Mouse (Mus musculus) lung, embryonic 16.5 days (tissue): ENCODE results near the gene Inpp5b. TPM values are rescaled to one million over a fixed set of nuclear protein-coding genes. Genes with fewer than 3 reads are reported as not detected.

Source experiments
- ATAC-seq: fragments of 200-750 bp; cut with Nextera tagmentation; 2 replicates; pipeline ENCODE4 v1.8.0; 2017; ENCODE audit warnings: low read depth, mild to moderate bottlenecking, moderate library complexity
- H3K27ac ChIP-seq: fragments of 300-500 bp; sonication (generic); 2 replicates; pipeline ENCODE4 v1.5.1; 2014; ENCODE audit warnings: mild to moderate bottlenecking, control low read depth, low read length
- H3K27me3 ChIP-seq: fragments of 300-500 bp; sonication (generic); 2 replicates; pipeline ENCODE4 v1.6.1; 2014; ENCODE audit warnings: low read depth, low read length, mixed read lengths; ENCODE audit not compliant: control insufficient read depth, insufficient read depth
- H3K36me3 ChIP-seq: fragments of 300-500 bp; sonication (generic); 2 replicates; pipeline ENCODE4 v1.6.1; 2014; ENCODE audit warnings: low read length; ENCODE audit not compliant: control insufficient read depth, insufficient read depth
- H3K4me1 ChIP-seq: fragments of 300-500 bp; sonication (generic); replicated peaks from 2 replicates; pipeline ENCODE4 v1.6.1; 2014; ENCODE audit warnings: low read length, mixed read lengths; ENCODE audit not compliant: control insufficient read depth, insufficient read depth
- H3K4me2 ChIP-seq: fragments of 300-500 bp; sonication (generic); 2 replicates; pipeline ENCODE4 v1.6.1; 2014; ENCODE audit warnings: low read depth, low read length, control low read depth
- H3K4me3 ChIP-seq: fragments of 300-500 bp; sonication (generic); 2 replicates; pipeline ENCODE4 v1.5.1; 2014; ENCODE audit warnings: mild to moderate bottlenecking, low read length, control low read depth
- H3K9ac ChIP-seq: fragments of 300-500 bp; sonication (generic); 2 replicates; pipeline ENCODE4 v1.6.1; 2014; ENCODE audit warnings: low read length, control low read depth
- H3K9me3 ChIP-seq: fragments of 300-500 bp; sonication (generic); 2 replicates; pipeline ENCODE4 v1.6.1; 2016; ENCODE audit warnings: low read length; ENCODE audit not compliant: control insufficient read depth
- WGBS: fragments of 180-500 bp; shearing (Covaris S2); extraction: QIAGEN DNeasy Blood & Tissue Kit; methylation state at CpG from one replicate; pipeline ENCODE4 v1.1.7; 2014; 5-methylcytosine and 5-hydroxymethylcytosine counted together
- polyA plus RNA-seq: library from polyadenylated mRNA; unstranded; fragments of >200 nt; fragmentation: Nextera tagmentation; extraction: Ambion mirVana; gene quantifications from 2 replicates; pipeline ENCODE4 v1.2.1, GENCODE M21; 2015

The Inpp5b gene
- polyA plus RNA-seq, 1 experiment from 2014 or later, result 36.0 TPM

- Histone ChIP-seq H3K36me3 (peaks cover 13% of the 10 kb centered on the region), H3K4me3 (peak within 1 kb of the TSS; percentile 90), H3K27me3 (no peaks in the 10 kb centered on the region), H3K9ac (peak within 1 kb of the TSS; percentile 92), H3K4me1 (peaks cover 10% of the 10 kb centered on the region), H3K9me3 (no peaks in the 10 kb centered on the region), H3K4me2 (peak within 1 kb of the TSS; percentile 80), H3K27ac (peak within 1 kb of the TSS; percentile 98)
- peak; percentile 83 for ATAC-seq
- WGBS, result 4% methylated on average over 21 of the region's 21 CpGs
Measured at GRCm38 (mm10) chr4:124801552-124802308, 60.1 kb downstream of the Inpp5b start, which contains the start of gene Mtf1. TSS of gene Mtf1 (plus strand) at chr4:124802104.

DNA sequence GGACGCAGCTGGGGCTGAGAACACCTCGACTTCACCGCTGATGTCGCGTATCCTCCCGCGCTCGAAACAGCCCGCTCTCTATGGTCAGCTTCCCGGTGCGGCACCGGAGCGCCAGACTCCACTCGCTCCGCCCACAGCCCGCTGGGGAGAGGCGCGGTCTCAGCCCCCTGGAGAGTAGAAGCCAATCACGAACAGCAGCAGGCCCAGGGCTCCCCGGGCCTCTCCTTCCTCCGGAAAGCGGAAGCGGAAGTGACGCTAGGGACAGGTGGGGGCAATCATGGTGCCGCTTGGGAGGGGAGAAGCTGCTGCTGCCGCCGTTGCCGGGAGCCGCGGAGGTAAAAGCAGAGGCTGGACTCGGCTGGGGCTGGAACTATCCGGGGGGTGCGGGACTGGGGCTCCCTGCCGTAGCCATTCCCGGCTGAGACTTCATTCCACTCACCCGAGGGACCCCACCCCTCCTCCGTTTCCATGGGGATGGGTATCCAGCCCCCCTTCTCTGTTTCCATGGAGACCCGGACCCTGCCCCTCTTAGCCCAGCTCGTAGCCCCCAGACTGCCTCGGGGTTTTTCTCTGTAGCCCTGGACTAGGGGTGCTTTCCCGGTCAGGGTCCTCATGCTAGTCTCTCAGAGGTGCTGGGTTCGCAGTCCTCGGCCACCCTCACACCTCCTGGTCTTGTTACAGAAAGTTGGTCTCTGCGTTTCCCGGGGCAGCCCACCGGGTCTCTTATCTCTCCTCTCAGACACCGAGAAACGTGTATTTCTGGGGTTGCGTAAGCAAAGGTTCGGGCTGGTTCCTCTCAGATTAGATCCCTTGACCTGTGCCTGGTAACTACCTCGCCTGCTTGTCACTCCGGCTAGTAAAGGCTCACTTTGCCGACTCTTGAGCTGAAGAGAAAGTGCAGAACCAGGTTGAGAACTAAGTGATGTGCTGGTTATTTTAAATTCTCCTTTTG lies 60.9 kb downstream of the Inpp5b start:
- peak overlapping the region; percentile 92 for H3K9ac ChIP-seq
- no peaks in the 10 kb centered on the region for H3K9me3 ChIP-seq
- H3K4me2 ChIP-seq, result peak overlapping the region; percentile 80
- no peaks in the 10 kb centered on the region for H3K27me3 ChIP-seq
- peaks cover 13% of the 10 kb centered on the region for H3K36me3 ChIP-seq
- peak overlapping the region; percentile 90 for H3K4me3 ChIP-seq
- 2% methylated on average over 43 of the region's 53 CpGs for WGBS
- peaks cover 10% of the 10 kb centered on the region for H3K4me1 ChIP-seq
- ATAC-seq, result peak; percentile 100
- peak overlapping the region; percentile 98 for H3K27ac ChIP-seq

DNA sequence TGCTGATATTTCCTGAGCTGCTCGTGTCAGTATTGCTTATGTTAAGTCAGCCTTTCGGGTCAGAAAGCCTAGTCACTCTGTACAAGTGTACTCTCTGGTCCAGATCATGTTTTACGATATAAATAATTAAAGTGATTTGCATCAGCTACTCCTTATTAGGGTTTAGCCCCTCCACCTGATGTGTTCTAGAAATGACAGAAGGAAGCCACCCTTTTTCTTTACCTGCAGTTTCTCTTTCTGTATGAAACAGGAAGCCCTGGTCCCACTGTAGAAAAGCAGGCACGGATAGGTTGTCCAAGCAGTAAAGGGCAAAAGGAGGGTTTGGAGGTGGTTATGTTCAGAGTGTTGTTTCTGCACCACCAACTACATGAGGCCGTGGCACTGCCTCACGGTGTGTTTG lies 61.8 kb downstream of the Inpp5b start:
- no peak for ATAC-seq

DNA sequence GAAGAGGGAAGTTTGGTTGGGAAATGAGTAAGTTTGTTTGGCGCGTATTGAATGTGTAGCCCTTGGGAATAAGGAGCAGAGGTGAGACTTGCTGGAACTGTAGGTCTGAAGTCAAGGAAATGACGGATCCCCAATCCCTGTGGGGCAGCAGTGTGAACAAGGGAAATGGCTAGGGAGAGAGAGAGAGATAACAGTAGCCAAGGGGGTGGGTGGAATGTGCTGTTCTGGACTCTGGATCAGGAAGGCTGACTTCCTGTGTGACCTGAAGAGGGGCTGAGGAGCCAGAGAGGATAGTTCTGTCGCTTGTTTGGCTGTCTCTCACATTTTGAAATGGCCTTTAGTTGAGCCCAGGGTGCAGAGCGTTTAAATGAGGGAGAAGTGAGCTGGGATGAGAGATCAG lies 66.9 kb downstream of the Inpp5b start:
- Histone ChIP-seq H3K4me1 (peaks cover 2% of the 10 kb centered on the region), H3K36me3 (peaks cover 13% of the 10 kb centered on the region), H3K27me3 (no peaks in the 10 kb centered on the region), H3K9ac (no peak overlapping the region), H3K4me2 (no peak overlapping the region), H3K4me3 (no peak overlapping the region), H3K9me3 (no peaks in the 10 kb centered on the region), H3K27ac (no peak overlapping the region)
- 57% methylated on average over 5 of the region's 5 CpGs for WGBS
- no peak for ATAC-seq

More for the DNA sequence above, 61.8 kb downstream of the Inpp5b start:
- Histone ChIP-seq H3K4me2 (peak overlapping the region; percentile 80), H3K27me3 (no peaks in the 10 kb centered on the region), H3K9ac (peak overlapping the region; percentile 92), H3K4me1 (peaks cover 10% of the 10 kb centered on the region), H3K9me3 (no peaks in the 10 kb centered on the region), H3K4me3 (peak overlapping the region; percentile 90), H3K27ac (no peak overlapping the region), H3K36me3 (peaks cover 13% of the 10 kb centered on the region)
- WGBS, result 72% methylated on average over 6 of the region's 6 CpGs

DNA sequence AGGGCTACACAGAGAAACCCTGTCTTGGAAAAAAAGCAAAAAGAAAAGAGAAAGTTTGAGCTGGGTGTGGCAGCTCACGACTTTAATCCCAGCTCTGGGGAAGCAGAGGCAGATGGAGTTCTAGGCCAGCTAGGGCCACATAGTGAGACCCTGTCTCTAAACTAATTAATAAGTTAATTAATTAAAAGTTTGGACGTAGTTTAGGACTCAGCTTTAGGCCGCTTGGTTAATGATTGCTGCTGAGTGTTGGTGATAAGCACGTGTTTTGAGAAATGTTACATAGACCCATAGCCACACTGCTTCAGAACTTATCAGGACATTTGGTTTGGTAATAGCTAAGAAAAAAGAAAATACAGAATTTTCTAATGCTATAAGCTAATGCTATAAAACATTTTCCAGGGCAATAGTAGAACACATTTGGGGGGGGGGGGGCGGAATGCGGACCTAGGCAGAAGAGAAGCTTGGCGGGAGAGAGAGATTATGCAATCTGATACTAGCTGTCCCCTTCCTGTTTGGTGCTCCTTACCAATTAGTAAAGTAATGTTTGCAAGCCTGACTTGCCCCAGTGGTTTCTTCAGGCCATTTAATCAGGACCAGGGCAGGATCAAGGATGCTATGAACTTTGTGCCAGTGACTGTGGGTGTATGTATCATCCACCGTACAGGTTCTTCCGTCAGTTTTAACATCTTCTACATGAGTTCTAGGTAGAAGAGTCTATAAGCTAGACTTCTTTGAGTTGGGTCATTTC lies 67.7 kb downstream of the Inpp5b start:
- Histone ChIP-seq H3K27me3 (no peaks in the 10 kb centered on the region), H3K9me3 (no peaks in the 10 kb centered on the region), H3K4me3 (no peak overlapping the region), H3K27ac (no peak overlapping the region), H3K4me1 (no peaks in the 10 kb centered on the region), H3K36me3 (peaks cover 13% of the 10 kb centered on the region), H3K9ac (no peak overlapping the region), H3K4me2 (no peak overlapping the region)
- no peak for ATAC-seq
- 75% methylated on average over 9 of the region's 9 CpGs for WGBS

DNA sequence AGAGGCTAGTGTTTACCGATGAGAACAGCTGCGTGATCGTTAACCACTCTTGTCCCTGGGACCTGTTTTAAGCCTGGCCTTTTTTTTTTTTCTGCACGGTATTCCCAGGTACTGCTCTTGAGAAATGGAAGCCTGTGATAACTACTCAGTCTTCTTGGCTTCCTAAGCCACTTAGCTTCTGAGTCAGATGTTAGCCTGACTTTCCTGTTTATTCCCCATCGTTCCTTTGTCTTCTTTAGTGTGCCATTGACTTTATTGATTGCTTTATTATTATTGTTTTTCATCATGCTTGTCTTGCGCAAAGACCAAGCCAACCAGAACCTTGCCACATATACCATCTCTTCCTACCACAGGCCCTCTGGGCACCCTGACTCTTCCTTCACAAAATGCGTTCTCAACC lies 68.4 kb downstream of the Inpp5b start:
- peaks cover 8% of the 10 kb centered on the region for H3K36me3 ChIP-seq
- ATAC-seq, result no peak
- 80% methylated on average over 7 of the region's 7 CpGs for WGBS

GRCm38 (mm10) chr4:124811347-124811975 lies 69.8 kb downstream of the Inpp5b start:
- no peak overlapping the region for H3K9ac ChIP-seq
- H3K27ac ChIP-seq, result no peak overlapping the region
- H3K36me3 ChIP-seq, result no peaks in the 10 kb centered on the region; the same call in 1 of the 2 replicates
- H3K4me2 ChIP-seq, result no peak overlapping the region
- ATAC-seq, result no peak
- no peaks in the 10 kb centered on the region for H3K4me1 ChIP-seq
- whole genome bisulfite sequencing, result 70% methylated on average over 9 of the region's 9 CpGs
- no peaks in the 10 kb centered on the region for H3K27me3 ChIP-seq
- H3K9me3 ChIP-seq, result no peaks in the 10 kb centered on the region
- H3K4me3 ChIP-seq, result no peak overlapping the region

More for the DNA sequence above, 68.4 kb downstream of the Inpp5b start:
- no peak overlapping the region for H3K4me2 ChIP-seq
- no peaks in the 10 kb centered on the region for H3K9me3 ChIP-seq
- H3K27me3 ChIP-seq, result no peaks in the 10 kb centered on the region
- no peak overlapping the region for H3K9ac ChIP-seq
- H3K4me1 ChIP-seq, result no peaks in the 10 kb centered on the region
- H3K27ac ChIP-seq, result no peak overlapping the region
- no peak overlapping the region for H3K4me3 ChIP-seq

- no peak for ATAC-seq
- Histone ChIP-seq H3K4me3 (no peak overlapping the region), H3K4me1 (peaks cover 3% of the 10 kb centered on the region), H3K9me3 (no peaks in the 10 kb centered on the region), H3K27me3 (no peaks in the 10 kb centered on the region), H3K4me2 (no peak overlapping the region), H3K27ac (no peak overlapping the region), H3K36me3 (no peaks in the 10 kb centered on the region; the same call in 1 of the 2 replicates), H3K9ac (no peak overlapping the region)
- WGBS, result 84% methylated on average over 11 of the region's 11 CpGs
Measured at GRCm38 (mm10) chr4:124815901-124816300, 74.3 kb downstream of the Inpp5b start.
